Mouse (Mus musculus) myocyte (in vitro differentiated cells): ENCODE data around the gene Rbm38.

ENCODE experiments used
- CEBPB ChIP-seq: IDR thresholded peaks from 2 replicates; pipeline ENCODE4 v1.6.1; 2011; ENCODE audit warnings: mild to moderate bottlenecking, moderate library complexity; ENCODE audit not compliant: poor library complexity, insufficient read depth, severe bottlenecking
- E2F4 ChIP-seq: IDR thresholded peaks from one replicate; pipeline ENCODE4 v1.6.1; 2011; ENCODE audit warnings: mild to moderate bottlenecking, control low read depth, moderate library complexity; ENCODE audit not compliant: insufficient read depth
- MAX ChIP-seq: IDR thresholded peaks from one replicate; pipeline ENCODE4 v1.6.1; 2011; ENCODE audit warnings: low read depth, mild to moderate bottlenecking, control low read depth
- MYOD1 ChIP-seq, 3 experiments: IDR thresholded peaks; one replicate each; pipeline ENCODE4 v1.6.1; 2011; ENCODE audit warnings: control low read depth in 2 of 3, low read depth in 2 of 3, mild to moderate bottlenecking in 2 of 3, moderate library complexity in 1 of 3; ENCODE audit not compliant: insufficient read length in 2 of 3, control insufficient read depth in 1 of 3
- MYOG ChIP-seq, 3 experiments: IDR thresholded peaks; one replicate each; pipeline ENCODE4 v1.6.1; 2011; ENCODE audit warnings: control low read depth in 2 of 3, low read depth in 2 of 3, mild to moderate bottlenecking in 2 of 3; ENCODE audit not compliant: insufficient read length in 2 of 3, control insufficient read depth in 1 of 3, insufficient read depth in 1 of 3
- POLR2A ChIP-seq: IDR thresholded peaks from one replicate; pipeline ENCODE4 v1.6.1; 2011; ENCODE audit warnings: low read depth, mild to moderate bottlenecking, control low read depth, moderate library complexity; ENCODE audit not compliant: insufficient read length
- POLR2AphosphoS2 ChIP-seq: IDR thresholded peaks from one replicate; pipeline ENCODE4 v1.6.1; 2011; ENCODE audit warnings: low read depth, control low read depth; ENCODE audit not compliant: insufficient read length
- REST ChIP-seq: IDR thresholded peaks from one replicate; pipeline ENCODE4 v1.6.1; 2011; ENCODE audit warnings: mild to moderate bottlenecking, control low read depth, moderate library complexity; ENCODE audit not compliant: insufficient read depth, insufficient read length
- TCF12 ChIP-seq: IDR thresholded peaks from one replicate; pipeline ENCODE4 v1.6.1; 2011; ENCODE audit warnings: mild to moderate bottlenecking, control low read depth; ENCODE audit not compliant: poor library complexity, insufficient read depth, severe bottlenecking
- TCF3 ChIP-seq: IDR thresholded peaks from one replicate; pipeline ENCODE4 v1.6.1; 2011; ENCODE audit warnings: low read depth, control low read depth; ENCODE audit not compliant: insufficient read length
- USF1 ChIP-seq: IDR thresholded peaks from one replicate; pipeline ENCODE4 v1.6.1; 2011; ENCODE audit warnings: low read depth, mild to moderate bottlenecking, control low read depth, moderate library complexity

- TF ChIP-seq TCF3: peak; percentile 50
- no peak for TF ChIP-seq MAX
- TF ChIP-seq CEBPB: no peak
- no peak for TF ChIP-seq E2F4
- TF ChIP-seq POLR2A: no peak
- peak; percentile 14 to 95 (median 56) for TF ChIP-seq MYOD1 (IDR thresholded peaks at IDR 0.05; ENCODE audit: control insufficient read depth in 1 of 3, insufficient read length in 2 of 3, low read depth in 2 of 3)
- peak; percentile 66 to 97 (median 82) for TF ChIP-seq MYOG (IDR thresholded peaks at IDR 0.05; ENCODE audit: control insufficient read depth in 1 of 3, insufficient read depth in 1 of 3, insufficient read length in 2 of 3, low read depth in 2 of 3)
- TF ChIP-seq TCF12: no peak
- TF ChIP-seq POLR2AphosphoS2: no peak
- TF ChIP-seq REST: no peak
- TF ChIP-seq USF1: no peak
These were observed 8.3 kb downstream of the Rbm38 start for GRCm38 (mm10) chr2:173028508-173029031.
